Mouse (Mus musculus) embryonic fibroblast, embryonic 13.5 days (primary cell): ENCODE measurements around the gene Olfr98. TPM values are rescaled to one million over a fixed set of nuclear protein-coding genes. Genes with fewer than 3 reads are reported as not detected.
"Not testable (repeated sequence)": the region's sequence is repeated elsewhere in the genome, so short reads cannot be mapped to it uniquely, and the experiment has no call there.

Source experiments
- H3K27ac ChIP-seq: 2 replicates; pipeline ENCODE4 v1.5.1; 2012; ENCODE audit warnings: low read length, control low read depth, inconsistent platforms; ENCODE audit not compliant: insufficient read depth
- H3K4me1 ChIP-seq: 2 replicates; pipeline ENCODE4 v1.6.1; 2011; ENCODE audit warnings: low read length; ENCODE audit not compliant: control insufficient read depth, insufficient read depth
- H3K4me3 ChIP-seq: 2 replicates; pipeline ENCODE4 v1.5.1; 2011; ENCODE audit warnings: mild to moderate bottlenecking, control low read depth, low read length; ENCODE audit not compliant: insufficient read depth
- CTCF ChIP-seq: IDR thresholded peaks from 2 replicates; pipeline ENCODE4 v1.5.1; 2011; ENCODE audit warnings: mild to moderate bottlenecking, control low read depth, low read length, moderate library complexity, borderline replicate concordance; ENCODE audit not compliant: insufficient read depth
- POLR2A ChIP-seq: IDR thresholded peaks from 2 replicates; pipeline ENCODE4 v1.6.1; 2011; ENCODE audit warnings: low read depth, mild to moderate bottlenecking, control low read depth, low read length, moderate library complexity
- polyA plus RNA-seq: library from polyadenylated mRNA; stranded (reverse); fragments of >200 nt; gene quantifications from 2 replicates; pipeline ENCODE4 v1.2.4, GENCODE M21; 2011; ENCODE audit warnings: low read depth; ENCODE audit not compliant: missing spikeins, insufficient read length

The Olfr98 gene
- polyA plus RNA-seq, 1 experiment = not detected

DNA sequence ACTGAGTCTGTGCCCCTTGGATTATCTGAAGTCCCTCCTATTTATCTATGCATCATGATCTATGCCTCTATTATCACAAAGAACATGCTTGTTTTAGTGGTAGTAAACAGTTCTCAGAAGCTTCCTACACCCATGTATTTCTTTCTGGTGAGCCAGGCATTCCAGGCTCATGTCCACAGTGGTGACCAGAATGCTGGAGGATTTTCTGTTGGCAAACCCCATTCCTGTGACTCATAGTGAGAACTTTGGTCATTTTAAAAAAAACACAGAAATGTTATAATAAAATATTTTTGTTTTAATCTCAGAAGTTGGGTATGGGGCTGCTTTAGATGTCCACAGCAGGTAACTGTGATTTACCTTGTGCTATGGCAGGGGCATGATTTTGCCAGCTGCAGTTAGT is 14.1 kb downstream of the Olfr98 start:
- no peak for TF ChIP-seq CTCF
- TF ChIP-seq POLR2A = no peak
- H3K4me1 ChIP-seq = no peaks in the 10 kb centered on the region
- H3K27ac ChIP-seq = no peak overlapping the region
- no peak overlapping the region for H3K4me3 ChIP-seq

DNA sequence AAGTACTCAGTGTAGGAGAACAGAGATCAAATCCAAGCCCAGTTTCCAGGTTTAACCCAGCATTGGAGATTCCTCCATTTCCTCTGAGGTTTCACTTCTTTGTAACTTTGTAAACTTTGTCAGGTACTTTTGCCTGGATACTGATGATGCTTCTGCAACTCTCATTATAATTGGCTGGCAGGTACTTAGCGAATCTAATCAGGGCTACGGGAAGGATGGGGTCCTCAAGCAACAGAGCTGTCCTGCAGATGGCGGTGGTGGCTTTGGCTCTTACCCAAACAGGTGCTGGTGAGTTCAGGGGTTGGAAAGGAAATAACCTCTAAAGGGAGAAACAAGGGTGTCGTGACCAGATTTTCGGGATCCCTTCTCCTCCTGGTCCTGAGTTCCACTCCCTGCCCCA is 16.8 kb downstream of the Olfr98 start:
- no peak for TF ChIP-seq POLR2A
- H3K4me3 ChIP-seq = no peak overlapping the region
- no peaks in the 10 kb centered on the region for H3K4me1 ChIP-seq
- H3K27ac ChIP-seq = no peak overlapping the region

DNA sequence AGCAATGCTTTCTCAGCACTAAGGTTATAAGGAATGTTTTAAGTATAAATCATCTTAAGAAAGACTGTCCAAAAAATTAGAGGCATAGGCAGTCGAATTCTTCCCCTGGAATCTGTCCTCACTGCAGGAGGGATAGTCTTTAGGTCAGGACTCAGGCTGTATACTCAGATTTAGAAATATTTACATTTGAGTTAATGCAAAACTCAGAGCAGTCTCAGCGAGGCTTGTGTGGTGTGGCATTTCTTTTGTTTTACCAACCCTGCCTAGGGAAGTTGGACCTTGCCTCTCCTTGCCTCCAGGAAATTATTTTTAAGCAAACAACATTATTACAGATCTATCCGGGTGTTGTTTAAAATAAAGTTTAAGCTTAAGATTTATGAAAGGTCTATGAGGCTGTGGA is 21.4 kb downstream of the Olfr98 start:
- no peaks in the 10 kb centered on the region for H3K4me1 ChIP-seq
- TF ChIP-seq CTCF (no peak), POLR2A (no peak)
- no peak overlapping the region for H3K27ac ChIP-seq
- H3K4me3 ChIP-seq = no peak overlapping the region

DNA sequence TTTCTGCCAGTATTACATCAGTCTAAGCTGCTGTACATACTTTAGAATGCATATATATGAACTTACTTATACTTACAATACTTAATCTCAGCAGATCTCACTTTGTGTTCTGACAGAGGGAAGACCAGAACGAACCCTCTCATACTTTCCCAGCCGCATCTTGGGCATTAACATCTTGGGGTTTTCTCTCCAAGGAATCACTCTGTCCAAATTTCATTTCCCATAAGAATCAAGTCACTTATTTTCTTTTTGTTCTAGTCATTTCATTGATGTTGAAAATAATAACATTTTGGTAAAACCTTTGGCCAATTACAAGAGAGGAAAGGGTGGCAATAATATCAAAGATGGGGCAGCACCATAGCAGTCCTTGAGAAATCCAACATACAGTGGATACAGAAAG is 26.3 kb downstream of the Olfr98 start, which contains the start of gene Olfr97:
TSS of gene Olfr97 (minus strand) at position 101 of the 400 bp plus-strand sequence.
- H3K27ac ChIP-seq, H3K4me1 ChIP-seq: not testable (repeated sequence)

DNA sequence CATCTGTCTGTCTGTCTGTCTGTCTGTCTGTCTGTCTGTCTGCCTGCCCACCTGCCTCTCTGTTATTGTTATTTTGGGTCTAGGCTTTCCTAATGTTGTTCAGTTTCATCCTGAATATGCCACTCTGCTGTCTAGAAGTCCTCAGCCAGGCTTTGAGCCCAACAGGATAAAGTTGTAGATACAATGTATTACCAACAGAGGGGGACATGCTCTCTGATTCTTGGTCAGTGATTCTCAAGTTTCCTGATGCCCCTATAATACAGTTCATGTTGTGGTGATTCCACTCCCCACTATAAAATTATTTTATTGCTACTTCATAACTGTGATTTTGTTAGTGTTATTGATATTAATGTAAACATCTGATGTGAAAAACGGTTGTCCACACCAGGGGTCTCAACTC is 41.7 kb downstream of the Olfr98 start:
- no peaks in the 10 kb centered on the region for H3K4me1 ChIP-seq
- no peak overlapping the region for H3K27ac ChIP-seq
- TF ChIP-seq POLR2A = no peak
- no peak for TF ChIP-seq CTCF
- no peak overlapping the region for H3K4me3 ChIP-seq

More for the DNA sequence above, 26.3 kb downstream of the Olfr98 start, which contains the start of gene Olfr97:
- H3K4me3 ChIP-seq = not testable (repeated sequence)

DNA sequence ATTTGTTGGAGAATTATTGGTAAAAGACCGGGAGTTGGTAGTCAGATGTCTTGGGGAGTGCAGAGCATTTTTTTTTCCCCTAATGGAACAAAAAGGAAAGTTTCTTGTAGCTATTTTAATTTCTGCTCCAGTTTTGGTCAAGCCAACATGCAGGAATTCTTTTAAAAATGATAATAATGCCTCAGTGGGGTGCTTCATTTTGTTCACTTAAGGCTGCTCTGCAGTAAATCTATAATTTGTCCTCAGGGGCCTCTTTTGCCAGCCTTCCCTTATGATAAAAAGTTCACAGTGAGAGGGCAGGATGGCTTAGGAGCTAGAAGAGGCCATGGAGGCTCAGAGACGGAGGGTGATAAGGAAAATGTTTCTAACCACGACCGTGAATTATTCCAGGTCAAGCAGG is 43.7 kb downstream of the Olfr98 start, which contains the start of gene Olfr96:
TSS of gene Olfr96 (plus strand) at position 301 of the 400 bp plus-strand sequence.
- Histone ChIP-seq H3K4me3 (no peak within 1 kb of the TSS), H3K4me1 (no peaks in the 10 kb centered on the region), H3K27ac (no peak within 1 kb of the TSS)
- TF ChIP-seq CTCF (no peak), POLR2A (no peak)

DNA sequence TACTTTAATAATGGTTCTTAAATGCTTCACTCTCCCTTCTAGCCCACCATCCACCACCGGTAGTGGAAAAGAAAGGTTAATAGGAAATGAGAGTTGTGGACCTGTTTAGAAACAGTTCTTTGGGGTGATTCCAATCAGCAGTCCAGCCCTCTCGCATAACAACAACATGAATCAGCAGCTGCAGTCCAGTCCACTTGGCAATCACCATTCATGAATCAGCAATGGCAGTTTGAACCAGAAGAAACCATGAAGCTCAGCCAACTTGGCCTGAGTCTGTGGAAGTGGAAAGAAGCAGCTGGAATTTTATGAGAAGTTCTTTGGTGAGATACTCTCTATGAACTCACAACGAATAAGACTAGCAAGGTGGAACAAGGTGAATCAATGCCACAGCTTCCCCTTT is 45.1 kb downstream of the Olfr98 start:
- TF ChIP-seq POLR2A (no peak), CTCF (no peak)
- no peak overlapping the region for H3K4me3 ChIP-seq

DNA sequence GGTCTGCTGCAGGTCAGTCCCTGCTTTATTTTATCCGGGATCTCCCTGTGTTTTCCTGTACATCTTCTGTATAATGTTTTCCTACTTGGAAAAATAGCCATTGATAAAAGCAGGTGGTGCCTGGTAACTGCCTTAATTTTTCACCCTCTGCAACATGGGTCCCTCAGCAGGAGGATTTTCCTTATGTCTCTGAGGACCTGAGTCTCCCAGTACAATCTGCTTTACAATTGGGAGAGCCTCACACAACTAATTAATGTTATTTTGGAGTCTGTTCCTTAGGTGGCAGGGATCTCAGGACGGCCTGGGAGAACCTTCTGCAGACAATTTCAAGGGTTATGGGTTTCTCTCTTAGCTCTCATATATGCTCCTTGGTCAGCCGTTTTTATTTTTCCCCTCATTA is 50.5 kb downstream of the Olfr98 start, which contains the start of gene Olfr95:
TSS of gene Olfr95 (minus strand) at position 101 of the 400 bp plus-strand sequence.
- no peak within 1 kb of the TSS for H3K4me3 ChIP-seq
- TF ChIP-seq POLR2A = no peak
- no peak for TF ChIP-seq CTCF
- no peak within 1 kb of the TSS for H3K27ac ChIP-seq
- no peaks in the 10 kb centered on the region for H3K4me1 ChIP-seq

More for the DNA sequence above, 45.1 kb downstream of the Olfr98 start:
- H3K4me1 ChIP-seq = no peaks in the 10 kb centered on the region
- H3K27ac ChIP-seq = no peak overlapping the region

Other genes starting within 250 kb of the Olfr98 start
- gene Mog, start 240.4 kb downstream of the Olfr98 start, polyA plus RNA-seq = not detected in 2 replicates
- gene Gabbr1, start 217.8 kb downstream of the Olfr98 start, polyA plus RNA-seq = 49.1 and 56.8 TPM in 2 replicates
- gene Olfr90, start 175.2 kb downstream of the Olfr98 start, polyA plus RNA-seq = not detected in 2 replicates
- gene Olfr91, start 165.5 kb downstream of the Olfr98 start, polyA plus RNA-seq = not detected in 2 replicates
- not detected in 2 replicates for gene Olfr92, start 143.7 kb downstream of the Olfr98 start, polyA plus RNA-seq
- gene Olfr93, start 102.3 kb downstream of the Olfr98 start, polyA plus RNA-seq = not detected in 2 replicates
- not detected in 2 replicates for gene Ubd, start 69.9 kb downstream of the Olfr98 start, polyA plus RNA-seq
- gene Olfr94, start 62.8 kb downstream of the Olfr98 start, polyA plus RNA-seq = not detected in 2 replicates
- gene Olfr95, start 50.6 kb downstream of the Olfr98 start, polyA plus RNA-seq = not detected in 2 replicates
- gene Olfr96, start 43.6 kb downstream of the Olfr98 start, polyA plus RNA-seq = not detected in 2 replicates
- gene Olfr97, start 26.4 kb downstream of the Olfr98 start, polyA plus RNA-seq = not detected in 2 replicates
- gene H2-M3, start 6.5 kb upstream of the Olfr98 start, polyA plus RNA-seq = 5.3 and 5.7 TPM in 2 replicates
- not detected in 2 replicates for gene Olfr99, start 19.7 kb upstream of the Olfr98 start, polyA plus RNA-seq
- not detected in 2 replicates for gene Olfr101, start 40.6 kb upstream of the Olfr98 start, polyA plus RNA-seq
- gene Olfr102, start 53.3 kb upstream of the Olfr98 start, polyA plus RNA-seq = not detected in 2 replicates
- gene Olfr103, start 75.9 kb upstream of the Olfr98 start, polyA plus RNA-seq = not detected in 2 replicates
- not detected in 2 replicates for gene Olfr104-ps, start 95.8 kb upstream of the Olfr98 start, polyA plus RNA-seq
- gene Olfr105-ps, start 115.3 kb upstream of the Olfr98 start, polyA plus RNA-seq = not detected in 2 replicates
- not detected in 2 replicates for gene Olfr106-ps, start 126.6 kb upstream of the Olfr98 start, polyA plus RNA-seq
- not detected in 2 replicates for gene Olfr107, start 135.5 kb upstream of the Olfr98 start, polyA plus RNA-seq
- gene Olfr108, start 181.7 kb upstream of the Olfr98 start, polyA plus RNA-seq = not detected in 2 replicates
- not detected in 2 replicates for gene Olfr109, start 195.2 kb upstream of the Olfr98 start, polyA plus RNA-seq
- not detected in 2 replicates for gene H2-M2, start 219.8 kb upstream of the Olfr98 start, polyA plus RNA-seq
- gene Olfr110, start 228.7 kb upstream of the Olfr98 start, polyA plus RNA-seq = not detected in 2 replicates
- gene Olfr111, start 244.3 kb upstream of the Olfr98 start, polyA plus RNA-seq = not detected in 2 replicates